Comparison of ENCODE assay signal across 15 mouse cellular contexts in the genomic region with DNA sequence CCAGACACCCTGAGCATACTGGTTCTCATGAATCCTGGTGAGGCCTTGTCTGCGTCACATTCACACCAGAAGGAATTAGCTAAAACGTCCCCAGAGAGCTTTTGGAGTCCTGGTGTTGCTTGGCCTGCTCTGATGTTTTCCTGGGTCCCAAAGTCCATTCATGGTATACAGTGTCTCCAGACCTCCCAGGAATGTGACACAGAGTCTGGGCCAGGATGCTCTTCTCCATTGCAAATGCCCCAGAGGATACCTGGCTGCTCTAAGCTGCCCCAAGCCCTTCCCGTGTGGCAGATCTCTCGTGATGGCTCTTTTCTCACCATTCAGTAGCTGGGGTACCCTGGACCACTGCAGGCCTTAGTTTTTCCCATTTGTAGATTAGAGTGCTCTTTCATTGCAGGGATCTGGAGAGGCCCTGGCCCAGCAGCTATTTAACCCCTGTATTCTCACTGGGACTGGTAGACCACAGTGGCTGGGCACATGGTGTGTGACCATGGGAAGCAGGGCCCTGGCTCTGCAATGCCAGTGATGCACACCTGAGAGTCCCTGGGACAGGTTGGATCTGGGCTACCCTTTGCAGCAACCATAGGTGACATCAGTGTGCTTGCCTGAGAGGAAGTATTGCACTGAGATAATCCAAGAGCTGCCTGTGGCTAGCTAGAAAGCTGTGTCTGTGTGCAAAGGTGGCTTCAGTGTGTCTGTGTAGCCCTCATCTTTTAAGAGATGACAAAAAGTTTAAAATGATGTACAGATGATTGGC.
"Had no signal": no experiment of that assay in that cellular context is flagged by ENCODE, and none has a peak within 500 bp of the region (broad histone marks: within the 10 kb centered on the region; RNA-seq: fewer than 3 reads in every experiment).

No protein-coding gene starts in this region.

- H3K4me3 ChIP-seq: limb, embryonic 13.5 days; liver, embryonic 15.5 days; lung, embryonic 15.5 days; midbrain, embryonic 12.5 days had no signal

- H3K4me2 ChIP-seq: limb, embryonic 13.5 days; lung, embryonic 15.5 days; midbrain, embryonic 12.5 days had no signal

- H3K27ac ChIP-seq: kidney, postnatal 0 days; limb, embryonic 13.5 days; lung, embryonic 15.5 days; midbrain, embryonic 12.5 days; stomach, postnatal 0 days had no signal

- DNase-seq: kidney, adult 8-10 months; kidney, postnatal 36 days; layer of hippocampus, adult 9-11 months; layer of hippocampus, postnatal 36 days; lung, postnatal 14 days; right cerebral cortex, adult 18-20 months; thymus, postnatal 4 days had no signal

- H3K9ac ChIP-seq: limb, embryonic 13.5 days; liver, embryonic 15.5 days; lung, embryonic 15.5 days; midbrain, embryonic 12.5 days had no signal

- ATAC-seq: intestine, embryonic 16.5 days; midbrain, embryonic 16.5 days had no signal

- H3K4me1 ChIP-seq: midbrain, embryonic 12.5 days had no signal

- H3K27me3 ChIP-seq: limb, embryonic 13.5 days; liver, embryonic 15.5 days; lung, embryonic 15.5 days; midbrain, embryonic 12.5 days had no signal

- H3K9me3 ChIP-seq: liver, embryonic 15.5 days; lung, embryonic 15.5 days; midbrain, embryonic 12.5 days had no signal
